Comparison of ENCODE assay signal across 8 mouse cellular contexts in genomic region chr3:31095491-31096154, GRCm38 (mm10). TPM values are rescaled to one million over a fixed set of nuclear protein-coding genes. Genes with fewer than 3 reads are reported as not detected.
DNase-seq lines count a peak whose midpoint lies in the region; ATAC-seq lines count a peak whose summit lies in the region.

No protein-coding gene starts in this region.

- 1% methylated on average over 33 of the region's 33 CpGs for WGBS in embryonic facial prominence, embryonic 12.5 days
- under 1% methylated on average over 32 of the region's 33 CpGs for WGBS in heart, embryonic 12.5 days
- WGBS in kidney, embryonic 15.5 days = under 1% methylated on average over 33 of the region's 33 CpGs
- 1% methylated on average over 32 of the region's 33 CpGs for WGBS in liver, embryonic 12.5 days (ENCODE audit: insufficient replicate concordance)
- WGBS in stomach, embryonic 16.5 days = under 1% methylated on average over 33 of the region's 33 CpGs

- peak overlapping the region; percentile 74 for H3K4me2 ChIP-seq in embryonic facial prominence, embryonic 12.5 days (replicated peaks)
- peak overlapping the region; percentile 79 for H3K4me2 ChIP-seq in heart, embryonic 12.5 days
- H3K4me2 ChIP-seq in kidney, embryonic 15.5 days = peak overlapping the region; percentile 75
- H3K4me2 ChIP-seq in liver, embryonic 12.5 days = peak overlapping the region; percentile 99
- H3K4me2 ChIP-seq in stomach, embryonic 16.5 days (ENCODE audit: low read depth, low read length) = peak overlapping the region; percentile 58

- H3K36me3 ChIP-seq in embryonic facial prominence, embryonic 12.5 days = 0 out of 2 replicates have a peak, but pooled peaks cover 4% of the 10 kb centered on the region
- H3K36me3 ChIP-seq in heart, embryonic 12.5 days = peaks cover 7% of the 10 kb centered on the region; the same call in 1 of the 2 replicates
- peaks cover 15% of the 10 kb centered on the region; the same call in 1 of the 2 replicates for H3K36me3 ChIP-seq in kidney, embryonic 15.5 days
- H3K36me3 ChIP-seq in liver, embryonic 12.5 days = peaks cover 3% of the 10 kb centered on the region; the same call in 1 of the 2 replicates
- no peaks in the 10 kb centered on the region for H3K36me3 ChIP-seq in stomach, embryonic 16.5 days (ENCODE audit: control insufficient read depth, insufficient read depth, low read length)

- DNase-seq in urinary bladder, adult 18-20 months (ENCODE audit: low spot score in 2 of 2) = peak; percentile 29 to 57
- no peak for DNase-seq in urinary bladder, postnatal 10 days (ENCODE audit: low spot score)

- H3K9ac ChIP-seq in embryonic facial prominence, embryonic 12.5 days = peak overlapping the region; percentile 93
- H3K9ac ChIP-seq in heart, embryonic 12.5 days = peak overlapping the region; percentile 93
- H3K9ac ChIP-seq in kidney, embryonic 15.5 days = peak overlapping the region; percentile 64
- H3K9ac ChIP-seq in liver, embryonic 12.5 days = peak overlapping the region; percentile 98
- peak overlapping the region; percentile 93 for H3K9ac ChIP-seq in stomach, embryonic 16.5 days (ENCODE audit: low read length)

- H3K27ac ChIP-seq in embryonic facial prominence, embryonic 12.5 days = peak overlapping the region; percentile 99
- peak overlapping the region; percentile 99 for H3K27ac ChIP-seq in heart, embryonic 12.5 days (ENCODE audit: poor library complexity, severe bottlenecking)
- H3K27ac ChIP-seq in kidney, embryonic 15.5 days = peak overlapping the region; percentile 99
- H3K27ac ChIP-seq in liver, embryonic 12.5 days = peak overlapping the region; percentile 97
- H3K27ac ChIP-seq in stomach, embryonic 16.5 days (ENCODE audit: low read length) = peak overlapping the region; percentile 100

- H3K4me3 ChIP-seq in embryonic facial prominence, embryonic 12.5 days = peak overlapping the region; percentile 99
- H3K4me3 ChIP-seq in heart, embryonic 12.5 days = peak overlapping the region; percentile 94
- peak overlapping the region; percentile 66 for H3K4me3 ChIP-seq in kidney, embryonic 15.5 days (replicated peaks)
- peak overlapping the region; percentile 88 for H3K4me3 ChIP-seq in liver, embryonic 12.5 days
- H3K4me3 ChIP-seq in stomach, embryonic 16.5 days (replicated peaks; ENCODE audit: low read length) = peak overlapping the region; percentile 95

- no peaks in the 10 kb centered on the region for H3K9me3 ChIP-seq in embryonic facial prominence, embryonic 12.5 days
- H3K9me3 ChIP-seq in heart, embryonic 12.5 days (replicated peaks) = no peaks in the 10 kb centered on the region
- H3K9me3 ChIP-seq in kidney, embryonic 15.5 days (replicated peaks) = no peaks in the 10 kb centered on the region
- no peaks in the 10 kb centered on the region for H3K9me3 ChIP-seq in liver, embryonic 12.5 days (replicated peaks)
- H3K9me3 ChIP-seq in stomach, embryonic 16.5 days (replicated peaks; ENCODE audit: control insufficient read depth, low read length) = no peaks in the 10 kb centered on the region

- no peaks in the 10 kb centered on the region for H3K27me3 ChIP-seq in embryonic facial prominence, embryonic 12.5 days
- H3K27me3 ChIP-seq in heart, embryonic 12.5 days (replicated peaks) = no peaks in the 10 kb centered on the region
- no peaks in the 10 kb centered on the region for H3K27me3 ChIP-seq in kidney, embryonic 15.5 days
- no peaks in the 10 kb centered on the region for H3K27me3 ChIP-seq in liver, embryonic 12.5 days (replicated peaks)
- H3K27me3 ChIP-seq in stomach, embryonic 16.5 days (ENCODE audit: control insufficient read depth, insufficient read depth, low read length) = no peaks in the 10 kb centered on the region

- H3K4me1 ChIP-seq in embryonic facial prominence, embryonic 12.5 days = peaks cover 26% of the 10 kb centered on the region; the same call in 1 of the 2 replicates
- H3K4me1 ChIP-seq in heart, embryonic 12.5 days (replicated peaks) = peaks cover 29% of the 10 kb centered on the region
- peaks cover 39% of the 10 kb centered on the region for H3K4me1 ChIP-seq in kidney, embryonic 15.5 days
- H3K4me1 ChIP-seq in liver, embryonic 12.5 days = peaks cover 53% of the 10 kb centered on the region
- H3K4me1 ChIP-seq in stomach, embryonic 16.5 days (ENCODE audit: control insufficient read depth, insufficient read depth, low read length) = peaks cover 15% of the 10 kb centered on the region

- peak; percentile 2 for ATAC-seq in embryonic facial prominence, embryonic 12.5 days (ENCODE audit: insufficient number of reproducible peaks, insufficient read depth, low FRiP score, low TSS enrichment)
- peak; percentile 23; the same call in 1 of the 2 replicates for ATAC-seq in heart, embryonic 12.5 days (ENCODE audit: insufficient number of reproducible peaks, low FRiP score)
- ATAC-seq in kidney, embryonic 15.5 days (replicated peaks; ENCODE audit: low FRiP score) = peak; percentile 50
- ATAC-seq in liver, embryonic 12.5 days = peak; percentile 3; the same call in 1 of the 2 replicates
- ATAC-seq in monocyte, adult 5-6 weeks (replicated peaks; ENCODE audit: insufficient number of reproducible peaks, low FRiP score, low TSS enrichment, poor library complexity, severe bottlenecking) = peak; percentile 60
- peak; percentile 4; the same call in 1 of the 2 replicates for ATAC-seq in stomach, embryonic 16.5 days (ENCODE audit: insufficient read depth, low FRiP score)

RNA-seq across cellular contexts. Expression of gene Skil, which starts 0.8 kb away (rescaled TPM):
- 33.5 and 34.9 TPM in 2 replicates for polyA plus RNA-seq in embryonic facial prominence, embryonic 12.5 days (2016; fragmentation: Nextera tagmentation; extraction: Ambion mirVana)
- polyA plus RNA-seq in heart, embryonic 12.5 days (2016; fragmentation: Nextera tagmentation; extraction: Ambion mirVana) = 30.2 and 30.3 TPM in 2 replicates
- 19.9 and 24.0 TPM in 2 replicates for polyA plus RNA-seq in kidney, embryonic 15.5 days (2015; fragmentation: Nextera tagmentation; extraction: Ambion mirVana)
- 7.6 and 8.5 TPM in 2 replicates for polyA plus RNA-seq in liver, embryonic 12.5 days (2016; fragmentation: Nextera tagmentation; extraction: Ambion mirVana)
- total RNA-seq in monocyte, adult 5-6 weeks (2017) = 160 to 207 TPM (median 169 TPM) in 3 replicates
- 20.8 and 21.3 TPM in 2 replicates for polyA plus RNA-seq in stomach, embryonic 16.5 days (2015; fragmentation: Nextera tagmentation; extraction: Ambion mirVana)

RNA-seq across cellular contexts. Expression of gene Cldn11, which starts 54.1 kb away (rescaled TPM):
- 32.1 and 38.7 TPM in 2 replicates for polyA plus RNA-seq in embryonic facial prominence, embryonic 12.5 days (2016; fragmentation: Nextera tagmentation; extraction: Ambion mirVana)
- polyA plus RNA-seq in heart, embryonic 12.5 days (2016; fragmentation: Nextera tagmentation; extraction: Ambion mirVana) = 4.6 and 4.7 TPM in 2 replicates
- polyA plus RNA-seq in kidney, embryonic 15.5 days (2015; fragmentation: Nextera tagmentation; extraction: Ambion mirVana) = 83.0 and 94.8 TPM in 2 replicates
- polyA plus RNA-seq in liver, embryonic 12.5 days (2016; fragmentation: Nextera tagmentation; extraction: Ambion mirVana) = 0.18 and 0.23 TPM in 2 replicates
- total RNA-seq in monocyte, adult 5-6 weeks (2017) = not detected in 3 replicates
- polyA plus RNA-seq in stomach, embryonic 16.5 days (2015; fragmentation: Nextera tagmentation; extraction: Ambion mirVana) = 3.3 and 4.2 TPM in 2 replicates

Comparison
In these comparisons a context has a peak if more than half of its experiments do, and no peak if none do; other contexts are left out.
1. ATAC-seq: peak in every context shown above with its lines; median percentile 60 in monocyte, adult 5-6 weeks; 50 in kidney, embryonic 15.5 days; 23 in heart, embryonic 12.5 days; 4 in stomach, embryonic 16.5 days; 3 in liver, embryonic 12.5 days; 2 in embryonic facial prominence, embryonic 12.5 days.